Mouse (Mus musculus): ENCODE measurements around the gene Olfr980. TPM values are rescaled to one million over a fixed set of nuclear protein-coding genes. Genes with fewer than 3 reads are reported as not detected.
"Not testable (repeated sequence)": the region's sequence is repeated elsewhere in the genome, so short reads cannot be mapped to it uniquely, and the experiment has no call there.

Olfr980 gene
- polyA plus RNA-seq (2015; fragmentation: Nextera tagmentation; extraction: Ambion mirVana), result not detected in 2 replicates

DNA sequence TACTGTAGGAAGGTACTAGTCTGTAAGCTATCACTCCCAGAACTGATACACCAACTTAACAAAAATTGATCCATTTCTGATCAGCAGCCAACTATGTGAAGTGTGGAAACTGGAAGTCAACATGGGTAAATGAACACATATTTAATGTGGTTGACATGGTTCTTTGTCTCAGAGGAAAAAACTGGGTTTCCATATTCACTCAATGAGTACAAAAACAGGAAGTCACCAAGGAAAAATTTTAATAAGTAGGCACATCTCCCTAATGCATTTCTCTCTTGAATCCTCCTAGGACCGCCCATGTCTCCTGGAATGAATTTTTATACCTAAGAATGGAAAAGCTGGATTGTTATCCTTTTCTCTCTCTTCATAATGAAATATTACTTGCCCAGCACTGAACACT lies at the start of gene Olfr980:
Gene Olfr980 (minus strand): TSS at position 101 of the 400 bp plus-strand sequence.
- Histone ChIP-seq H3K27me3 (no peaks in the 10 kb centered on the region), H3K4me1 (no peaks in the 10 kb centered on the region), H3K9me3 (replicated peaks) (no peaks in the 10 kb centered on the region), H3K36me3 (ENCODE audit: poor library complexity, severe bottlenecking) (no peaks in the 10 kb centered on the region), H3K27ac (no peak within 1 kb of the TSS), H3K4me2 (no peak within 1 kb of the TSS), H3K4me3 (no peak within 1 kb of the TSS), H3K9ac (no peak within 1 kb of the TSS)
- ATAC-seq, result no peak
- WGBS, result 97% methylated on average over 1 of the region's 1 CpGs

DNA sequence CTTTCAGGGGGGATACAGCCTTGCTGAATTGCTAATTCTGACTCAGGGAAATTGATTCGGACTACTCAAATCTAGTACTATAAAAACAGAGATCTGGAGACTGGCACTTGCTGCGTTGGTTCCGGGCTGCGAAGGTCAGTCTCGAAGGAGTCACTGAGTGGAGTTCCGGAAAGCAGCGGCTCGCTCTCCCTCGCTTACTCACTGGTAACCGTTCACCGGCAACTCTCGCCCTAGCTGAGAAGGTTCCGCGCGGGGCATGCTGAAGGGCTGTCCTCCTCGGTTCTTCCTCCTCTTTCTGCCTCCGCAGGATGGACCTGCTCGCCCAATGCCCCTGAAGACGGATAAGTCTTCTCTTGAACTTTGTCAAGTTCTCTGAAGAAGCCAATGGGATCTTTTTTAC lies 40.8 kb upstream of the Olfr980 start:
- ATAC-seq, result no peak
- WGBS, result 93% methylated on average over 19 of the region's 19 CpGs
- Histone ChIP-seq H3K36me3 (ENCODE audit: poor library complexity, severe bottlenecking) (no peaks in the 10 kb centered on the region), H3K4me1 (no peaks in the 10 kb centered on the region), H3K4me3 (no peak overlapping the region), H3K9ac (no peak overlapping the region), H3K9me3 (replicated peaks) (no peaks in the 10 kb centered on the region), H3K4me2 (no peak overlapping the region), H3K27me3 (no peaks in the 10 kb centered on the region), H3K27ac (no peak overlapping the region)

DNA sequence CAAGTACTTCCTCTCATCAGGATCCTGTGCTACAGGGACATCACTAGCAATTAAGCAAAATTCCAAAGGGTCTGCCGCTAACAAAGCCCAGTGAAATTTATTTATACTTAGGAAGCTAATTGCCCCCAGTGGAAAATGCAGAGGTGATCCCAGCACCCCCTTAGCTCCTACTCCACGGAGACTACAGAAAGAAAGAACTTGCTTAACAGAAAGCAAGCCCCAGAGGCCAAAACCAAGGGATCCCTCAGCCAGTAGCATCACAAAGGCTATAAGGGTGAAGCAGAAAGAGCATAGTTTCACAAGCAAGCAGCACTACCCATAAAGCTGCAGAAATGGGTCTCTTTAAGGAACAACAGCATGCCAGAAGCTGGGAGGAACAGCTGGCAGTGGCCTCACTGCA lies 11.8 kb upstream of the Olfr980 start, which contains the start of gene Olfr981:
Gene Olfr981 (plus strand): TSS at position 301 of the 400 bp plus-strand sequence.
- ATAC-seq, result no peak
- WGBS, result 57% methylated on average over 2 of the region's 2 CpGs

DNA sequence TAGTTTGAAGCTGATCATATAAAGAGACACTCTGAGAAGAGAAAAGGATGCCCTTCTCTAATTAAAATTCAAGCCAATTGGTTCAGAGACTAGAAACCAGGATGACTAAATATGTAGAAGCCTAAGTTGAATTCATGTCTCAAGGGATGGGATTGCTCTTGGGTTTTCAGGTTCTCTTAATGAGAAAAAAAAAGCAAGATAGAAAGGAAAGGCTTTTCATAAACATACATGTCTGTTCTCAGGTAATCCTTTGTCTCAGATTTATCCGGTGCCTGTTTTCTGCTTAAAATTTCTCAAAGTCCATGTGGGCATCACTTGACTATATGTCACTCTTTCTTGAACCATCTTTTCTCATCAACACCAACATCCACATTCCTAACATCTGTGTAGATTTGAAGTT lies 6.0 kb downstream of the Olfr980 start, which contains the start of gene Olfr979:
Gene Olfr979 (minus strand): TSS at position 101 of the 400 bp plus-strand sequence.
- Histone ChIP-seq H3K4me2 (no peak within 1 kb of the TSS), H3K4me1 (no peaks in the 10 kb centered on the region), H3K4me3 (no peak within 1 kb of the TSS), H3K9ac (no peak within 1 kb of the TSS), H3K9me3 (replicated peaks) (no peaks in the 10 kb centered on the region), H3K27ac (no peak within 1 kb of the TSS), H3K27me3 (no peaks in the 10 kb centered on the region), H3K36me3 (ENCODE audit: poor library complexity, severe bottlenecking) (no peaks in the 10 kb centered on the region)
- ATAC-seq, result no peak
- WGBS, result 97% methylated on average over 1 of the region's 1 CpGs

More for the DNA sequence above, 11.8 kb upstream of the Olfr980 start, which contains the start of gene Olfr981:
- Histone ChIP-seq H3K9ac (no peak within 1 kb of the TSS), H3K4me1 (no peaks in the 10 kb centered on the region), H3K4me2 (no peak within 1 kb of the TSS), H3K27me3 (no peaks in the 10 kb centered on the region), H3K4me3 (no peak within 1 kb of the TSS), H3K27ac (no peak within 1 kb of the TSS), H3K36me3 (ENCODE audit: poor library complexity, severe bottlenecking) (no peaks in the 10 kb centered on the region), H3K9me3 (replicated peaks) (no peaks in the 10 kb centered on the region)

DNA sequence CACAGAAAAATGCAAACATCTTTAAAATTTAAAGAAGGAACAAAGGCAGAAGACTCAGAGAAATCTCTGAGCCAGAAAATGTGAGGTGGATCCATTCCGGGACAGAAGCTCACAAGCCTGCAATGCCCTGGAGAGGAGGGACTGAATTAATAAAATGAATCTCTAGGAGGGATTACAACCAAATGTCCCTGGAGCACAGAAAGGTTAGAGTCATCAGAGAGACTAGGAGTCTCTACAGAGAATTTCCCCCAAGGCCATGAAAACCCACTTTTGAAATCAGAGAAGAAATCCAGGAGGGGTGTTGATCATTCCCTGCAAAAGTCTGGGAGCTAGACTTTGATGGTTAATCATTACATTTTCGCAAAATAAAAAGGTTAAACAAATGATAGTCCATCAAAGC lies 17.6 kb downstream of the Olfr980 start, which contains the start of gene Olfr978:
Gene Olfr978 (plus strand): TSS at position 301 of the 400 bp plus-strand sequence.
- Histone ChIP-seq H3K36me3 (ENCODE audit: poor library complexity, severe bottlenecking) (no peaks in the 10 kb centered on the region), H3K9ac (no peak within 1 kb of the TSS), H3K27me3 (no peaks in the 10 kb centered on the region), H3K4me2 (no peak within 1 kb of the TSS), H3K9me3 (replicated peaks) (no peaks in the 10 kb centered on the region), H3K4me1 (no peaks in the 10 kb centered on the region), H3K4me3 (no peak within 1 kb of the TSS), H3K27ac (no peak within 1 kb of the TSS)
- WGBS, result 83% methylated on average over 2 of the region's 2 CpGs
- ATAC-seq, result no peak

DNA sequence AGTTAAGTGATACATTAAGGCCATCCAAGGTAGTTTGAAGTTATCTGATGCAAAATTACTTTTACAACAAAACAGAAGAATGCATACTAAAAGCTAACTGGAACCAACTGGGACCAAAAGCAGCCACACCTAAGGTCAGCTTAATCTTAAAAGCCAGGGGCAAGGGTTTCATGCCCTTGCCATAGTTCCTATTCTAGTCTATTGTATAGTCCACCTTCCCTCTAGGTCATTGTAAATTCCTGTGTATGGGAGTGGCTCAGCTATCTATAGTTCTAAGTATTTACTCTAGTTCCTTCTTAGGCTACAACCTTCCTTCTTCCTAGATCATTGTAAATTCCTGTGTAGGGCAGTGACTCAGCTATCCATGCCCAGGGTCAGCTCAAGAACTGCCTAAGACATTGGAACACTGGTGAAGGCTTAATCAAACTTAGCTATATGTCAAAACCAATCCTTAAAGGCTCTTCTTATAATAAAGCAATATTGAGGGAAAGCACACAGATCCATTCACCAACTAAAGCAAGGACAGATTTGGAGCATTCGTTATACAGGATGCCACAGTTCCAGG lies 32.7 kb downstream of the Olfr980 start:
- not testable (repeated sequence) for H3K4me1 ChIP-seq; H3K4me3 ChIP-seq; H3K27ac ChIP-seq; ATAC-seq; H3K27me3 ChIP-seq; H3K9me3 ChIP-seq (replicated peaks); H3K4me2 ChIP-seq; H3K9ac ChIP-seq; H3K36me3 ChIP-seq (ENCODE audit: poor library complexity, severe bottlenecking)
- 91% methylated on average over 1 of the region's 1 CpGs for WGBS

DNA sequence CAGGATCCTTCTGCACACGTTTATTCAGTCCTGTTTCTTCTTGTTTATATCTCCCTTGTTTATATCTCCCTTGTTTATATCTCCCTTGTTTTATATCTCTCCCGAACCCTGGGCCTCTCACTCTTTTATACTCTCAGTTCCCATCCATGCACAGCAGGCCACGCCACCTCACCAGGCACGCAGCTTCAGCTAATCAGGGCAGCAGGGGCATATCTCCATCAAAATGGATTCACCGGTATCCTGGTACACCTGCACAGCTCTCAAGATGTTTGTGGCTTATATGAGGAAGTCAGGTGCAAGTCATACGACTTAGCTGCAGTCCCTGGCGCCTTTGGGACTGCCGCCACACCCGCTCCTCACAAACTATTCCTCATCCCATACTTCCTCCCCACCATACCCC lies 48.3 kb downstream of the Olfr980 start, which contains the start of gene Olfr976:
Gene Olfr976 (minus strand): TSS at position 101 of the 400 bp plus-strand sequence.
- H3K9ac ChIP-seq; H3K36me3 ChIP-seq (ENCODE audit: poor library complexity, severe bottlenecking); H3K4me3 ChIP-seq; H3K9me3 ChIP-seq (replicated peaks); H3K4me1 ChIP-seq; H3K27ac ChIP-seq; H3K27me3 ChIP-seq; ATAC-seq; H3K4me2 ChIP-seq: not testable (repeated sequence)
- 86% methylated on average over 8 of the region's 9 CpGs for WGBS

Other genes starting within 250 kb of the Olfr980 start
- gene Olfr968, start 226.3 kb downstream of the Olfr980 start, polyA plus RNA-seq (2015; fragmentation: Nextera tagmentation; extraction: Ambion mirVana), result not detected in 2 replicates
- not detected in 2 replicates for gene Olfr969, start 218.6 kb downstream of the Olfr980 start, polyA plus RNA-seq (2015; fragmentation: Nextera tagmentation; extraction: Ambion mirVana)
- not detected in 2 replicates for gene Olfr970, start 200.7 kb downstream of the Olfr980 start, polyA plus RNA-seq (2015; fragmentation: Nextera tagmentation; extraction: Ambion mirVana)
- not detected in 2 replicates for gene Olfr971, start 172.7 kb downstream of the Olfr980 start, polyA plus RNA-seq (2015; fragmentation: Nextera tagmentation; extraction: Ambion mirVana)
- not detected in 2 replicates for gene Olfr972, start 143.2 kb downstream of the Olfr980 start, polyA plus RNA-seq (2015; fragmentation: Nextera tagmentation; extraction: Ambion mirVana)
- gene Olfr229, start 102.2 kb downstream of the Olfr980 start, polyA plus RNA-seq (2015; fragmentation: Nextera tagmentation; extraction: Ambion mirVana), result not detected in 2 replicates
- not detected in 2 replicates for gene Olfr974, start 72.1 kb downstream of the Olfr980 start, polyA plus RNA-seq (2015; fragmentation: Nextera tagmentation; extraction: Ambion mirVana)
- not detected in 2 replicates for gene Olfr975, start 57.5 kb downstream of the Olfr980 start, polyA plus RNA-seq (2015; fragmentation: Nextera tagmentation; extraction: Ambion mirVana)
- not detected in 2 replicates for gene Olfr976, start 48.4 kb downstream of the Olfr980 start, polyA plus RNA-seq (2015; fragmentation: Nextera tagmentation; extraction: Ambion mirVana)
- not detected in 2 replicates for gene Olfr978, start 17.5 kb downstream of the Olfr980 start, polyA plus RNA-seq (2015; fragmentation: Nextera tagmentation; extraction: Ambion mirVana)
- gene Olfr979, start 6.1 kb downstream of the Olfr980 start, polyA plus RNA-seq (2015; fragmentation: Nextera tagmentation; extraction: Ambion mirVana), result not detected in 2 replicates
- not detected in 2 replicates for gene Olfr981, start 11.9 kb upstream of the Olfr980 start, polyA plus RNA-seq (2015; fragmentation: Nextera tagmentation; extraction: Ambion mirVana)
- not detected in 2 replicates for gene Olfr982, start 64.2 kb upstream of the Olfr980 start, polyA plus RNA-seq (2015; fragmentation: Nextera tagmentation; extraction: Ambion mirVana)
- gene Olfr983, start 84.0 kb upstream of the Olfr980 start, polyA plus RNA-seq (2015; fragmentation: Nextera tagmentation; extraction: Ambion mirVana), result not detected in 2 replicates
- gene Olfr984, start 104.6 kb upstream of the Olfr980 start, polyA plus RNA-seq (2015; fragmentation: Nextera tagmentation; extraction: Ambion mirVana), result not detected in 2 replicates
- not detected in 2 replicates for gene Olfr985, start 120.6 kb upstream of the Olfr980 start, polyA plus RNA-seq (2015; fragmentation: Nextera tagmentation; extraction: Ambion mirVana)
- gene Tmem225, start 138.5 kb upstream of the Olfr980 start, polyA plus RNA-seq (2015; fragmentation: Nextera tagmentation; extraction: Ambion mirVana), result not detected in 2 replicates
- 0.05 TPM in 1 of 2 replicates, not detected in the other for gene Olfr986, start 171.3 kb upstream of the Olfr980 start, polyA plus RNA-seq (2015; fragmentation: Nextera tagmentation; extraction: Ambion mirVana)
- gene Zfp202, start 182.7 kb upstream of the Olfr980 start, polyA plus RNA-seq (2015; fragmentation: Nextera tagmentation; extraction: Ambion mirVana), result 6.8 and 8.4 TPM in 2 replicates

Data from forebrain, embryonic 13.5 days (tissue).